Mouse (Mus musculus): ENCODE results near the gene Ppp6r1. TPM values are rescaled to one million over a fixed set of nuclear protein-coding genes. Genes with fewer than 3 reads are reported as not detected.

Ppp6r1 gene
- polyA plus RNA-seq (2014; fragmentation: Illumina TruSeq; extraction: RNeasy Lipid Tissue Mini Kit (QIAGEN cat#74804); ENCODE audit: low read depth, low replicate concordance): 17.9 TPM

DNA sequence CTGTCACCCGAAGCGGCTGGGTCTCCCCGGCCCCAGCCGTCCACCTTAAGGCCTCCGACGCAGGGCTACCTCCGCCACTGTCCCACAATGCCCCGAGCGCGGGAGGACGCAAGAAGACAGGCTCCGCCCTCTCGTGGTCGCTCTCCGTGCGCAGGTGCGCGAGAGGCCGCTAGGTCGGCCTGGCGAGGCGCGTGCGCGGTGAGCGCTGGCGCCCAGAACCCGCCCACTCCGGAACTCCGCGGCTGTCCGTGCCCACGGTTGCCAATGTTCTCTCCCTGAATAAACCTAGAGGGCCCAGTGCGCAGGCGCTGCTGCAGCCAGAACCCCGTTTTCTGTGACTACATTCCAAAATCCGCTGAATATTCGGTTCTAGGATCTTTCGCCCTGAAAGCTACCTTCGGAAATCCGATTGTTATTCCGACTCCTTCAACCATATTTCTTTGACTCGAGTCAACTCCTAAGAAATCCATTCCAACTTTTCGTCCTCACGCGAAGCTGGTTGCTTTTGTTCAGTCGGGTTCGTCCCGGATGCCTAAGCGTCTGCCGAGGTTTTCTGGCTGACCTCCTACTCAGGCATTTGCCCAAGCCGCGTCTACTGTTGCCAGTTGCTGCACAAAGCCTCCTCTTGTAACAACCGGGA, at the start of gene Ppp6r1:
Gene Ppp6r1, minus strand, starts transcription at position 108 of the 640 bp plus-strand sequence.

GRCm38 (mm10) chr7:4690387-4690786, 31.6 kb upstream of the Ppp6r1 start, which contains the start of gene Brsk1:
Brsk1 (plus strand) TSS chr7:4690604.

GRCm38 (mm10) chr7:4684632-4685417, 26.0 kb upstream of the Ppp6r1 start, which contains the start of gene Hspbp1:
Hspbp1 (minus strand) TSS chr7:4685068.

DNA sequence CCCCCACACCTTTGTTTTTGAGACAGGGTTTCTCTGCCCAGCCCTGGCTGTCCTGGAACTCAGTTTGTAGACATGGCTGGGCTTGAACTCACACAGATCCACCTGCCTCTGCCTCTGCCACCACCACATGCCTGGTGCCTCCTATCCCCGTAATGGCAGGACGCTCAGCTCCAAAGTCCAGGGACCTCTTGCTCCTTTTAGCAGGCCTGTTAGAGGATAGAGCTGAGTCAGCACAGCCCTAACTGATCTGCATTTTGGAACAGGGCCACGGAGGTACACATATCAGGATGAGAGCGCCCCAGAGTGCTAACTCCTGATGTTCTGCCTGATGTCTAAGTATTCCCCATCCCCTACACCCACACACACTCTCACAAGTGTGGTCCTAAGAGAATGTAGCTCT, 27.8 kb downstream of the Ppp6r1 start, which contains the start of gene Tmem86b:
Gene Tmem86b, minus strand, starts transcription at position 392 of the 400 bp plus-strand sequence.

GRCm38 (mm10) chr7:4603873-4604272, 54.9 kb downstream of the Ppp6r1 start, which contains the start of gene Ptprh:
Ptprh (minus strand) TSS chr7:4604041.

Other genes starting within 250 kb of the Ppp6r1 start
- 1.5 TPM for gene Rdh13, start 213.4 kb downstream of the Ppp6r1 start, polyA plus RNA-seq (2014; fragmentation: Illumina TruSeq; extraction: RNeasy Lipid Tissue Mini Kit (QIAGEN cat#74804); ENCODE audit: low read depth, low replicate concordance)
- gene Eps8l1, start 198.3 kb downstream of the Ppp6r1 start, polyA plus RNA-seq (2014; fragmentation: Illumina TruSeq; extraction: RNeasy Lipid Tissue Mini Kit (QIAGEN cat#74804); ENCODE audit: low read depth, low replicate concordance): 0.11 TPM
- 13.2 TPM for gene Ppp1r12c, start 157.3 kb downstream of the Ppp6r1 start, polyA plus RNA-seq (2014; fragmentation: Illumina TruSeq; extraction: RNeasy Lipid Tissue Mini Kit (QIAGEN cat#74804); ENCODE audit: low read depth, low replicate concordance)
- gene Tnnt1, start 142.6 kb downstream of the Ppp6r1 start, polyA plus RNA-seq (2014; fragmentation: Illumina TruSeq; extraction: RNeasy Lipid Tissue Mini Kit (QIAGEN cat#74804); ENCODE audit: low read depth, low replicate concordance): not detected
- 7.0 TPM for gene Tnni3, start 134.8 kb downstream of the Ppp6r1 start, polyA plus RNA-seq (2014; fragmentation: Illumina TruSeq; extraction: RNeasy Lipid Tissue Mini Kit (QIAGEN cat#74804); ENCODE audit: low read depth, low replicate concordance)
- gene Dnaaf3, start 126.6 kb downstream of the Ppp6r1 start, polyA plus RNA-seq (2014; fragmentation: Illumina TruSeq; extraction: RNeasy Lipid Tissue Mini Kit (QIAGEN cat#74804); ENCODE audit: low read depth, low replicate concordance): 2.3 TPM
- 2.7 TPM for gene Syt5, start 111.5 kb downstream of the Ppp6r1 start, polyA plus RNA-seq (2014; fragmentation: Illumina TruSeq; extraction: RNeasy Lipid Tissue Mini Kit (QIAGEN cat#74804); ENCODE audit: low read depth, low replicate concordance)
- gene Ptprh, start 55.0 kb downstream of the Ppp6r1 start, polyA plus RNA-seq (2014; fragmentation: Illumina TruSeq; extraction: RNeasy Lipid Tissue Mini Kit (QIAGEN cat#74804); ENCODE audit: low read depth, low replicate concordance): 0.13 TPM
- 4.2 TPM for gene Tmem86b, start 27.6 kb downstream of the Ppp6r1 start, polyA plus RNA-seq (2014; fragmentation: Illumina TruSeq; extraction: RNeasy Lipid Tissue Mini Kit (QIAGEN cat#74804); ENCODE audit: low read depth, low replicate concordance)
- 1.2 TPM for gene Hspbp1, start 26.0 kb upstream of the Ppp6r1 start, polyA plus RNA-seq (2014; fragmentation: Illumina TruSeq; extraction: RNeasy Lipid Tissue Mini Kit (QIAGEN cat#74804); ENCODE audit: low read depth, low replicate concordance)
- gene Brsk1, start 31.6 kb upstream of the Ppp6r1 start, polyA plus RNA-seq (2014; fragmentation: Illumina TruSeq; extraction: RNeasy Lipid Tissue Mini Kit (QIAGEN cat#74804); ENCODE audit: low read depth, low replicate concordance): 3.7 TPM
- not detected for gene Tmem150b, start 66.2 kb upstream of the Ppp6r1 start, polyA plus RNA-seq (2014; fragmentation: Illumina TruSeq; extraction: RNeasy Lipid Tissue Mini Kit (QIAGEN cat#74804); ENCODE audit: low read depth, low replicate concordance)
- gene Kmt5c, start 81.1 kb upstream of the Ppp6r1 start, polyA plus RNA-seq (2014; fragmentation: Illumina TruSeq; extraction: RNeasy Lipid Tissue Mini Kit (QIAGEN cat#74804); ENCODE audit: low read depth, low replicate concordance): 0.18 TPM
- gene Cox6b2, start 94.1 kb upstream of the Ppp6r1 start, polyA plus RNA-seq (2014; fragmentation: Illumina TruSeq; extraction: RNeasy Lipid Tissue Mini Kit (QIAGEN cat#74804); ENCODE audit: low read depth, low replicate concordance): 13.6 TPM
- gene Fam71e2, start 112.3 kb upstream of the Ppp6r1 start, polyA plus RNA-seq (2014; fragmentation: Illumina TruSeq; extraction: RNeasy Lipid Tissue Mini Kit (QIAGEN cat#74804); ENCODE audit: low read depth, low replicate concordance): 175 TPM
- 1.5 TPM for gene Il11, start 123.8 kb upstream of the Ppp6r1 start, polyA plus RNA-seq (2014; fragmentation: Illumina TruSeq; extraction: RNeasy Lipid Tissue Mini Kit (QIAGEN cat#74804); ENCODE audit: low read depth, low replicate concordance)
- gene Tmem190, start 123.9 kb upstream of the Ppp6r1 start, polyA plus RNA-seq (2014; fragmentation: Illumina TruSeq; extraction: RNeasy Lipid Tissue Mini Kit (QIAGEN cat#74804); ENCODE audit: low read depth, low replicate concordance): 21.8 TPM
- gene Tmem238, start 130.6 kb upstream of the Ppp6r1 start, polyA plus RNA-seq (2014; fragmentation: Illumina TruSeq; extraction: RNeasy Lipid Tissue Mini Kit (QIAGEN cat#74804); ENCODE audit: low read depth, low replicate concordance): not detected
- gene Rpl28, start 133.9 kb upstream of the Ppp6r1 start, polyA plus RNA-seq (2014; fragmentation: Illumina TruSeq; extraction: RNeasy Lipid Tissue Mini Kit (QIAGEN cat#74804); ENCODE audit: low read depth, low replicate concordance): 9.0 TPM
- gene Ube2s, start 153.6 kb upstream of the Ppp6r1 start, polyA plus RNA-seq (2014; fragmentation: Illumina TruSeq; extraction: RNeasy Lipid Tissue Mini Kit (QIAGEN cat#74804); ENCODE audit: low read depth, low replicate concordance): 58.0 TPM
- gene Shisa7, start 185.7 kb upstream of the Ppp6r1 start, polyA plus RNA-seq (2014; fragmentation: Illumina TruSeq; extraction: RNeasy Lipid Tissue Mini Kit (QIAGEN cat#74804); ENCODE audit: low read depth, low replicate concordance): 3.5 TPM
- 1.2 TPM for gene Isoc2b, start 211.2 kb upstream of the Ppp6r1 start, polyA plus RNA-seq (2014; fragmentation: Illumina TruSeq; extraction: RNeasy Lipid Tissue Mini Kit (QIAGEN cat#74804); ENCODE audit: low read depth, low replicate concordance)
- 1.8 TPM for gene Isoc2a, start 218.1 kb upstream of the Ppp6r1 start, polyA plus RNA-seq (2014; fragmentation: Illumina TruSeq; extraction: RNeasy Lipid Tissue Mini Kit (QIAGEN cat#74804); ENCODE audit: low read depth, low replicate concordance)
- gene Gm36210, start 247.5 kb upstream of the Ppp6r1 start, polyA plus RNA-seq (2014; fragmentation: Illumina TruSeq; extraction: RNeasy Lipid Tissue Mini Kit (QIAGEN cat#74804); ENCODE audit: low read depth, low replicate concordance): not detected

Data from testis, adult 10 weeks (tissue).